Mouse (Mus musculus) CH12.LX (cell line): ENCODE data around the gene Epas1. TPM values are rescaled to one million over a fixed set of nuclear protein-coding genes. Genes with fewer than 3 reads are reported as not detected.

ENCODE experiments used
- DNase-seq: peaks from one replicate; pipeline ENCODE4 v3.0.0-alpha.2; 2013; ENCODE audit errors: extremely low read depth
- H3K27ac ChIP-seq: 2 replicates; pipeline ENCODE4 v1.5.1; 2012; ENCODE audit warnings: low read depth, mild to moderate bottlenecking, control low read depth, moderate library complexity; ENCODE audit not compliant: insufficient read depth
- H3K27me3 ChIP-seq: replicated peaks from 2 replicates; pipeline ENCODE3; 2012; ENCODE audit warnings: inconsistent platforms
- H3K36me3 ChIP-seq, 2 experiments: replicated peaks in 1 of 2; 2 replicates each; pipeline versions ENCODE3 to v1.6.1; 2012; ENCODE audit warnings: inconsistent platforms in 1 of 2, low read length in 1 of 2, mild to moderate bottlenecking in 1 of 2, mixed read lengths in 1 of 2, moderate library complexity in 1 of 2; ENCODE audit not compliant: control insufficient read depth in 1 of 2, insufficient read depth in 1 of 2
- H3K4me1 ChIP-seq, 2 experiments: 2 replicates each; pipeline ENCODE4 v1.6.1; 2012; ENCODE audit warnings: inconsistent platforms in 1 of 2, moderate library complexity in 1 of 2; ENCODE audit not compliant: insufficient read depth in 2 of 2, control insufficient read depth in 1 of 2
- H3K4me2 ChIP-seq: 2 replicates; pipeline ENCODE4 v1.6.1; 2012; ENCODE audit warnings: low read depth, mild to moderate bottlenecking, control low read depth; ENCODE audit not compliant: poor library complexity, insufficient read depth, severe bottlenecking
- H3K4me3 ChIP-seq, 3 experiments: fragments of 150-350 bp in 1 of 3; sonication (generic) in 1 of 3; replicated peaks in 1 of 3; 2 replicates each; pipeline versions ENCODE3 to v1.5.1; 2011 to 2012; ENCODE audit warnings: low read depth in 2 of 3, low read length in 2 of 3, mild to moderate bottlenecking in 2 of 3, moderate library complexity in 2 of 3, control low read depth in 1 of 3, improper control_type of control experiment in 1 of 3, inconsistent platforms in 1 of 3, mixed read lengths in 1 of 3; ENCODE audit not compliant: poor library complexity in 1 of 3
- H3K79me2 ChIP-seq: replicated peaks from 2 replicates; pipeline ENCODE4 v1.6.1; 2012; ENCODE audit warnings: mild to moderate bottlenecking, moderate library complexity; ENCODE audit not compliant: control insufficient read depth, poor library complexity, insufficient read depth, severe bottlenecking; ENCODE audit errors: extremely low read depth
- H3K9ac ChIP-seq: 2 replicates; pipeline ENCODE4 v1.6.1; 2012; ENCODE audit warnings: low read depth, mild to moderate bottlenecking, control low read depth, moderate library complexity; ENCODE audit not compliant: insufficient read depth
- H3K9me3 ChIP-seq: replicated peaks from 2 replicates; pipeline ENCODE3; 2012; ENCODE audit warnings: low read length, inconsistent platforms, mixed read lengths
- BHLHE40 ChIP-seq: IDR thresholded peaks from 2 replicates; pipeline ENCODE4 v1.6.1; 2011; ENCODE audit warnings: mild to moderate bottlenecking, low read depth, low read length, improper control_type of control experiment
- CHD1 ChIP-seq: IDR thresholded peaks from 2 replicates; pipeline ENCODE4 v1.6.1; 2012; ENCODE audit warnings: low read depth, low read length, improper control_type of control experiment, inconsistent platforms
- CHD2 ChIP-seq: IDR thresholded peaks from 2 replicates; pipeline ENCODE4 v1.6.1; 2011; ENCODE audit warnings: low read length, improper control_type of control experiment
- CTCF ChIP-seq, 2 experiments: IDR thresholded peaks in 1 of 2; conservative IDR thresholded peaks in 1 of 2; 2 replicates each; pipeline ENCODE4 v1.5.1; 2011 to 2012; ENCODE audit warnings: low read depth in 2 of 2, low read length in 2 of 2, improper control_type of control experiment in 1 of 2, inconsistent platforms in 1 of 2, mild to moderate bottlenecking in 1 of 2, moderate library complexity in 1 of 2
- E2F4 ChIP-seq: IDR thresholded peaks from 2 replicates; pipeline ENCODE4 v1.6.1; 2011; ENCODE audit warnings: low read depth, low read length, improper control_type of control experiment; ENCODE audit not compliant: insufficient replicate concordance
- ELF1 ChIP-seq: IDR thresholded peaks from 2 replicates; pipeline ENCODE4 v1.6.1; 2014; ENCODE audit warnings: low read depth, mild to moderate bottlenecking, inconsistent platforms, low read length, improper control_type of control experiment
- EP300 ChIP-seq: IDR thresholded peaks from 2 replicates; pipeline ENCODE4 v1.6.1; 2011; ENCODE audit warnings: low read length, improper control_type of control experiment
- GABPA ChIP-seq: IDR thresholded peaks from 2 replicates; pipeline ENCODE4 v1.6.1; 2012; ENCODE audit warnings: low read depth, low read length, improper control_type of control experiment, inconsistent platforms; ENCODE audit not compliant: insufficient replicate concordance
- HCFC1 ChIP-seq: IDR thresholded peaks from 2 replicates; pipeline ENCODE4 v1.6.1; 2012; ENCODE audit warnings: low read depth, mild to moderate bottlenecking, inconsistent platforms, low read length, improper control_type of control experiment
- JUN ChIP-seq: IDR thresholded peaks from 2 replicates; pipeline ENCODE4 v1.6.1; 2011; ENCODE audit warnings: low read depth, mild to moderate bottlenecking, low read length, improper control_type of control experiment, moderate library complexity; ENCODE audit not compliant: insufficient read depth
- JUND ChIP-seq: conservative IDR thresholded peaks from 2 replicates; pipeline ENCODE4 v1.6.1; 2011; ENCODE audit warnings: low read depth, low read length, improper control_type of control experiment
- KAT2A ChIP-seq: IDR thresholded peaks from 2 replicates; pipeline ENCODE4 v1.6.1; 2012; ENCODE audit warnings: low read length, improper control_type of control experiment, inconsistent platforms; ENCODE audit not compliant: insufficient replicate concordance
- MAX ChIP-seq: IDR thresholded peaks from 2 replicates; pipeline ENCODE4 v1.6.1; 2011; ENCODE audit warnings: low read length, improper control_type of control experiment
- MAZ ChIP-seq: IDR thresholded peaks from 2 replicates; pipeline ENCODE4 v1.6.1; 2012; ENCODE audit warnings: low read depth, mild to moderate bottlenecking, inconsistent platforms, low read length, improper control_type of control experiment, moderate library complexity
- MXI1 ChIP-seq: IDR thresholded peaks from 2 replicates; pipeline ENCODE4 v1.6.1; 2011; ENCODE audit warnings: mild to moderate bottlenecking, low read depth, low read length, improper control_type of control experiment
- MYC ChIP-seq: IDR thresholded peaks from 2 replicates; pipeline ENCODE4 v1.6.1; 2011; ENCODE audit warnings: low read depth, mild to moderate bottlenecking, improper control_type of control experiment, low read length
- NELFE ChIP-seq: IDR thresholded peaks from 2 replicates; pipeline ENCODE4 v1.6.1; 2011; ENCODE audit warnings: low read depth, low read length, improper control_type of control experiment
- POLR2A ChIP-seq: IDR thresholded peaks from 2 replicates; pipeline ENCODE4 v1.6.1; 2011; ENCODE audit warnings: low read depth, mild to moderate bottlenecking, improper control_type of control experiment, low read length
- SIN3A ChIP-seq: IDR thresholded peaks from 2 replicates; pipeline ENCODE4 v1.6.1; 2012; ENCODE audit warnings: low read length, improper control_type of control experiment, inconsistent platforms
- USF1 ChIP-seq: IDR thresholded peaks from 2 replicates; pipeline ENCODE4 v1.6.1; 2014; ENCODE audit warnings: low read depth, mild to moderate bottlenecking, inconsistent platforms, low read length, improper control_type of control experiment
- USF2 ChIP-seq: conservative IDR thresholded peaks from 2 replicates; pipeline ENCODE4 v1.6.1; 2011; ENCODE audit warnings: low read depth, low read length, improper control_type of control experiment
- ZKSCAN1 ChIP-seq: IDR thresholded peaks from 2 replicates; pipeline ENCODE4 v1.6.1; 2012; ENCODE audit warnings: low read depth, inconsistent platforms, low read length, improper control_type of control experiment, borderline replicate concordance
- ZMIZ1 ChIP-seq: IDR thresholded peaks from 2 replicates; pipeline ENCODE4 v1.6.1; 2012; ENCODE audit warnings: low read depth, mild to moderate bottlenecking, inconsistent platforms, low read length, improper control_type of control experiment
- dilution Hi-C: fragments of 300-500 bp; cut with MboI; formaldehyde crosslinking; loops from 2 replicates; pipeline ENCODE4 v1.14.3; 2020; ENCODE audit warnings: low sequenced_read_pairs; ENCODE audit not compliant: extremely low pct_unique_long_range_greater_than_20kb, extremely low pct_ligation_motif_present
- in situ Hi-C: fragments of 300-500 bp; cut with MboI; formaldehyde crosslinking; loops from 3 replicates; pipeline ENCODE4 v1.14.3; 2019; ENCODE audit warnings: low sequenced_read_pairs, low pct_ligation_motif_present, low pct_unique_long_range_greater_than_20kb, mixed read lengths
- polyA plus RNA-seq: library from polyadenylated mRNA; unstranded; fragments of >175 nt; gene quantifications from 2 replicates; pipeline ENCODE4 v1.2.1, GENCODE M21; 2012; ENCODE audit warnings: low read depth; ENCODE audit not compliant: insufficient read length
- total RNA-seq, 2 experiments: library from RNA; depleted of rRNA; stranded (reverse); fragments of 300-350 nt in 1 of 2; fragments of >200 nt in 1 of 2; gene quantifications; 2 replicates each; pipeline ENCODE4 v1.2.3; 2012 to 2014

The Epas1 gene
- total and polyA plus RNA-seq, 3 experiments, result 0.08 to 0.14 (median 0.11) TPM

- H3K9ac ChIP-seq, result no peak overlapping the region
- DNase-seq, result no peak
- H3K4me3 ChIP-seq, result no peak overlapping the region
- dilution Hi-C loops, result loop anchor here (25.0 kb wide), 1 partner anchor 93 kb away; no protein-coding TSS in a partner anchor
- no peak overlapping the region for H3K4me2 ChIP-seq
- no peak overlapping the region for H3K27ac ChIP-seq
- peaks cover 0 to 5% of the 10 kb centered on the region in 2 experiments; a peak in 1 of 4 replicates for H3K4me1 ChIP-seq
- H3K9me3 ChIP-seq, result peaks cover 17% of the 10 kb centered on the region
- in situ Hi-C loops, result no loop called here
- TF ChIP-seq JUND (no peak), MAX (no peak)
- H3K36me3 ChIP-seq, result no peaks in the 10 kb centered on the region
- peaks cover 12% of the 10 kb centered on the region for H3K27me3 ChIP-seq
- no peaks in the 10 kb centered on the region for H3K79me2 ChIP-seq
These were observed 2.2 kb downstream of the Epas1 start for GRCm38 (mm10) chr17:86755581-86756195.

- dilution Hi-C loops, result loop anchor here (25.0 kb wide), 1 partner anchor 95 kb away; no protein-coding TSS in a partner anchor
- no peak overlapping the region for H3K27ac ChIP-seq
- H3K79me2 ChIP-seq, result no peaks in the 10 kb centered on the region
- H3K4me3 ChIP-seq, result no peak overlapping the region
- H3K4me2 ChIP-seq, result no peak overlapping the region
- peaks cover 17% of the 10 kb centered on the region for H3K9me3 ChIP-seq
- in situ Hi-C loops, result no loop called here
- TF ChIP-seq MYC, result no peak
- TF ChIP-seq KAT2A, result no peak
- TF ChIP-seq USF1, result no peak
- TF ChIP-seq CHD1, result no peak
- TF ChIP-seq ZMIZ1, result no peak
- TF ChIP-seq, all 38 proteins: peak for 0
- Histone ChIP-seq H3K36me3 (no peaks in the 10 kb centered on the region), H3K27me3 (peaks cover 3% of the 10 kb centered on the region), H3K9ac (no peak overlapping the region), H3K4me1 (peaks cover 0 to 3% of the 10 kb centered on the region in 2 experiments; a peak in 1 of 4 replicates)
- DNase-seq, result no peak
These were observed 4.1 kb downstream of the Epas1 start for GRCm38 (mm10) chr17:86757621-86758020.

- H3K36me3 ChIP-seq, result no peaks in the 10 kb centered on the region
- H3K4me2 ChIP-seq, result no peak overlapping the region
- H3K27me3 ChIP-seq, result no peaks in the 10 kb centered on the region
- no peaks in the 10 kb centered on the region for H3K9me3 ChIP-seq
- no peaks in the 10 kb centered on the region for H3K79me2 ChIP-seq
- no peak overlapping the region for H3K9ac ChIP-seq
- in situ Hi-C loops, result no loop called here
- no peak overlapping the region for H3K4me3 ChIP-seq
- no peaks in the 10 kb centered on the region for H3K4me1 ChIP-seq
- TF ChIP-seq NELFE (no peak), MXI1 (no peak), ZKSCAN1 (no peak), POLR2A (no peak), USF1 (no peak), BHLHE40 (no peak), GABPA (no peak), MYC (no peak), EP300 (no peak), JUN (no peak), MAX (no peak), MAZ (no peak), SIN3A (no peak), E2F4 (no peak), USF2 (no peak), ELF1 (no peak), CHD2 (no peak), HCFC1 (no peak), CTCF (conservative IDR thresholded peaks at IDR 0.05 in 1 of 2, IDR thresholded peaks at IDR 0.05 in 1 of 2; ENCODE audit: low read depth in 2 of 2, low read length in 2 of 2) (no peak)
- no peak for DNase-seq
- dilution Hi-C loops, result loop anchor here (25.0 kb wide), 1 partner anchor 100 kb away; no protein-coding TSS in a partner anchor
- no peak overlapping the region for H3K27ac ChIP-seq
These were observed 8.4 kb downstream of the Epas1 start for GRCm38 (mm10) chr17:86761859-86762258.
